Mouse (Mus musculus): ENCODE data around the gene Crispld2. TPM values are rescaled to one million over a fixed set of nuclear protein-coding genes. Genes with fewer than 3 reads are reported as not detected.

Crispld2 gene
- polyA plus RNA-seq, 2 experiments from 2014 or later: 0.11 to 0.14 TPM

- ATAC-seq: no peak
These were observed 9.5 kb downstream of the Crispld2 start for GRCm38 (mm10) chr8:120001712-120002111.

GRCm38 (mm10) chr8:120002348-120002747, 10.1 kb downstream of the Crispld2 start:
- ATAC-seq: no peak

- no peak for ATAC-seq
These were observed 12.0 kb downstream of the Crispld2 start for GRCm38 (mm10) chr8:120004154-120004702.

- no peak for ATAC-seq
These were observed 12.6 kb downstream of the Crispld2 start for GRCm38 (mm10) chr8:120004705-120005381.

GRCm38 (mm10) chr8:120006645-120007160, 14.5 kb downstream of the Crispld2 start:
- no peak for ATAC-seq

GRCm38 (mm10) chr8:120007178-120007577, 14.9 kb downstream of the Crispld2 start:
- no peak for ATAC-seq

- no peak for ATAC-seq
These were observed 17.0 kb downstream of the Crispld2 start for GRCm38 (mm10) chr8:120009284-120009683.

- ATAC-seq: no peak
These were observed 20.3 kb downstream of the Crispld2 start for GRCm38 (mm10) chr8:120012491-120012890.

- ATAC-seq: no peak
These were observed 20.7 kb downstream of the Crispld2 start for GRCm38 (mm10) chr8:120012927-120013326.

GRCm38 (mm10) chr8:120014267-120015023, 22.2 kb downstream of the Crispld2 start:
- no peak for ATAC-seq

GRCm38 (mm10) chr8:120015916-120016315, 23.7 kb downstream of the Crispld2 start:
- no peak for ATAC-seq

GRCm38 (mm10) chr8:120016424-120016823, 24.2 kb downstream of the Crispld2 start:
- no peak for ATAC-seq

- ATAC-seq: no peak
These were observed 25.1 kb downstream of the Crispld2 start for GRCm38 (mm10) chr8:120017349-120017748.

GRCm38 (mm10) chr8:120017786-120018185, 25.5 kb downstream of the Crispld2 start:
- ATAC-seq: no peak

GRCm38 (mm10) chr8:120018379-120018778, 26.1 kb downstream of the Crispld2 start:
- ATAC-seq: no peak

- ATAC-seq: no peak
These were observed 27.1 kb downstream of the Crispld2 start for GRCm38 (mm10) chr8:120019297-120019696.

- ATAC-seq: no peak
These were observed 28.1 kb downstream of the Crispld2 start for GRCm38 (mm10) chr8:120020298-120020697.

GRCm38 (mm10) chr8:120026199-120026598, 34.0 kb downstream of the Crispld2 start:
- ATAC-seq: no peak

GRCm38 (mm10) chr8:120026991-120027390, 34.8 kb downstream of the Crispld2 start:
- no peak for ATAC-seq

GRCm38 (mm10) chr8:120030447-120030846, 38.2 kb downstream of the Crispld2 start:
- ATAC-seq: no peak

- ATAC-seq: no peak
These were observed 40.4 kb downstream of the Crispld2 start for GRCm38 (mm10) chr8:120032549-120033208.

- ATAC-seq: no peak
These were observed 42.2 kb downstream of the Crispld2 start for GRCm38 (mm10) chr8:120034471-120034870.

GRCm38 (mm10) chr8:120036111-120036510, 43.9 kb downstream of the Crispld2 start:
- ATAC-seq: no peak
